Mouse (Mus musculus): Measurements from ENCODE around the gene Teddm3. TPM values are rescaled to one million over a fixed set of nuclear protein-coding genes. Genes with fewer than 3 reads are reported as not detected.

The Teddm3 gene
- total and polyA plus RNA-seq, 2 experiments from 2014 or later: not detected

DNA sequence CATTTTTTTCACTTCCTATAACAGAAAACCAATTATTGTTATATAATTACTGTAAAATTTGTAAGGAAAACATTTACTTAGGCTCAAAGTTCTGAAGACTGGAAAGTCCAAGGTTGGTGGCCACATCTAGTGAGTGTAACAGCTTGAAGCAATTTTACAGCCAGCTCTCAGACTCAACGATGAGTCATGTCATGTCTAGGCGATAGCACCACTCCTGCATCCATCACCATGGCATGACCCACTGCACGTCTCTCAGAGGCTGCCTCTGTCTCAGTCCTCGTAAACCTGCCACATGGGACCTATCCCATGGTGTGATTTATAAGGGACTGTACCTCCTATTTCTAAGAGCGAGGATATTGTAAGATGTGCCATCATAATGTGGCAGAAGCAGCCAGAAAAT lies 37.7 kb downstream of the Teddm3 start:
- Histone ChIP-seq H3K4me1 (ENCODE audit: control insufficient read depth, insufficient read depth) (no peaks in the 10 kb centered on the region), H3K4me3 (ENCODE audit: low read depth, low read length) (no peak overlapping the region), H3K27ac (ENCODE audit: low read depth) (no peak overlapping the region), H3K27me3 (ENCODE audit: control insufficient read depth, insufficient read depth, low read length) (no peaks in the 10 kb centered on the region), H3K36me3 (replicated peaks; ENCODE audit: control insufficient read depth, insufficient read depth, low read length) (no peaks in the 10 kb centered on the region), H3K4me2 (ENCODE audit: low read depth, low read length) (no peak overlapping the region), H3K9ac (replicated peaks; ENCODE audit: low read depth, low read length) (no peak overlapping the region), H3K9me3 (replicated peaks; ENCODE audit: control insufficient read depth, low read length) (no peaks in the 10 kb centered on the region)
- TF ChIP-seq CTCF (IDR thresholded peaks at IDR 0.05; ENCODE audit: low read depth): no peak
- TF ChIP-seq EP300 (IDR thresholded peaks at IDR 0.05; ENCODE audit: low read depth): no peak
- no peak for ATAC-seq (ENCODE audit: insufficient read depth, low read depth)
- 76% methylated on average over 5 of the region's 5 CpGs for WGBS
- DNase-seq (ENCODE audit: low spot score): no peak

DNA sequence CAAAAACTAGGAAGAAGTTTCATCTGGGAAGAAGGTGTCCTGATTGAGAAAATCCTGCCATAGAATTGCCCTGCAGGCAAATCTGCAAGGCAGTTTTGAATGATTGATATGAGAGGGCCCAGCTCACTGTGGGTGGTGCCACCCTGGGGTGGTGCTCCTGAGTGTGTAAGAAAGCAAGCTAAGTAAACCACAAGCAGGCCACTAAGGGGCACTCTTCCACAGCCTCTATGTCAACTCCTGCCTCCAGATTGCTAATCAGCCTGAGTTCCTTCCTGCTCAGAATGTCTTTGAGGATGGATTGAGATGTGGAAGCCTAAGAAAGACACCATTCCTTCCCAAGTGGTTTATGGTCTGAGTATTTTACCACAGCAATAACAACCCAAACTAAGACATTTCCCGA lies 44.3 kb downstream of the Teddm3 start:
- Histone ChIP-seq H3K4me1 (ENCODE audit: control insufficient read depth, insufficient read depth) (no peaks in the 10 kb centered on the region), H3K4me3 (ENCODE audit: low read depth, low read length) (no peak overlapping the region), H3K36me3 (replicated peaks; ENCODE audit: control insufficient read depth, insufficient read depth, low read length) (no peaks in the 10 kb centered on the region), H3K9me3 (replicated peaks; ENCODE audit: control insufficient read depth, low read length) (no peaks in the 10 kb centered on the region), H3K27me3 (ENCODE audit: control insufficient read depth, insufficient read depth, low read length) (no peaks in the 10 kb centered on the region), H3K9ac (replicated peaks; ENCODE audit: low read depth, low read length) (no peak overlapping the region), H3K27ac (ENCODE audit: low read depth) (no peak overlapping the region), H3K4me2 (ENCODE audit: low read depth, low read length) (no peak overlapping the region)
- DNase-seq (ENCODE audit: low spot score) (no peak), ATAC-seq (ENCODE audit: insufficient read depth, low read depth) (no peak)
- WGBS: 68% methylated on average over 1 of the region's 1 CpGs
- TF ChIP-seq CTCF (IDR thresholded peaks at IDR 0.05; ENCODE audit: low read depth) (0 out of 2 replicates have a peak, but pooled peaks have one; percentile 15), EP300 (IDR thresholded peaks at IDR 0.05; ENCODE audit: low read depth) (no peak)

Other genes with a start within 250 kb of the Teddm3 start
- 8.5 and 9.6 TPM in 2 replicates for gene Ephb3, start 50.8 kb upstream of the Teddm3 start, total RNA-seq (2014; rRNA removed; ENCODE audit: low replicate concordance)
- gene Ephb3, start 50.8 kb upstream of the Teddm3 start, polyA plus RNA-seq (2015; fragmentation: Nextera tagmentation; extraction: Ambion mirVana): 6.2 and 6.8 TPM in 2 replicates

Data from heart, postnatal 0 days (tissue).